Mouse (Mus musculus) heart, adult 2 months (tissue): ENCODE results near the gene Olfr223. TPM values are rescaled to one million over a fixed set of nuclear protein-coding genes. Genes with fewer than 3 reads are reported as not detected.
"Not testable (repeated sequence)": the region's sequence is repeated elsewhere in the genome, so short reads cannot be mapped to it uniquely, and the experiment has no call there.

Source experiments
- DNase-seq, 2 experiments: peaks; one replicate each; pipeline ENCODE4 v3.0.0; 2021
- H3K27ac ChIP-seq: fragments of 200-600 bp; 2 replicates; pipeline ENCODE4 v1.8.1; 2022
- H3K27me3 ChIP-seq: fragments of 200-500 bp; 2 replicates; pipeline ENCODE4 v1.6.1; 2012; ENCODE audit warnings: mild to moderate bottlenecking, low read length, inconsistent platforms, mixed read lengths; ENCODE audit not compliant: control insufficient read depth, insufficient read depth
- H3K36me3 ChIP-seq: fragments of 200-500 bp; 2 replicates; pipeline ENCODE4 v1.6.1; 2012; ENCODE audit warnings: low read length, inconsistent platforms; ENCODE audit not compliant: control insufficient read depth, insufficient read depth
- H3K4me1 ChIP-seq: fragments of 200-500 bp; 2 replicates; pipeline ENCODE4 v1.6.1; 2011; ENCODE audit warnings: low read length; ENCODE audit not compliant: control insufficient read depth, insufficient read depth
- H3K4me3 ChIP-seq: fragments of 200-600 bp; 2 replicates; pipeline ENCODE4 v1.8.1; 2022
- H3K79me2 ChIP-seq: fragments of 200-500 bp; replicated peaks from 2 replicates; pipeline ENCODE4 v1.6.1; 2012; ENCODE audit warnings: mild to moderate bottlenecking, inconsistent platforms, low read length, moderate library complexity, mixed read lengths; ENCODE audit not compliant: control insufficient read depth, insufficient read depth
- H3K9ac ChIP-seq: fragments of 200-500 bp; 2 replicates; pipeline ENCODE4 v1.6.1; 2012; ENCODE audit warnings: low read depth, mild to moderate bottlenecking, control low read depth, inconsistent platforms, low read length, mixed read lengths
- CTCF ChIP-seq: fragments of 200-600 bp; IDR thresholded peaks from 2 replicates; pipeline ENCODE4 v1.8.1; 2022; ENCODE audit warnings: antibody characterized with exemption, mild to moderate bottlenecking, moderate library complexity
- EP300 ChIP-seq: fragments of 200-500 bp; IDR thresholded peaks from 2 replicates; pipeline ENCODE4 v1.6.1; 2011; ENCODE audit warnings: low read depth, low read length, control low read depth; ENCODE audit not compliant: insufficient read depth
- POLR2A ChIP-seq: fragments of 200-500 bp; IDR thresholded peaks from 2 replicates; pipeline ENCODE4 v1.6.1; 2011; ENCODE audit warnings: mild to moderate bottlenecking, low read depth, low read length, control low read depth; ENCODE audit not compliant: insufficient read depth
- WGBS: fragments of 180-500 bp; shearing (Covaris S2); methylation state at CpG from one replicate; pipeline ENCODE4 v1.1.7; 2018; 5-methylcytosine and 5-hydroxymethylcytosine counted together
- intact Hi-C: fragments of 180-260 bp; cut with DNase I; formaldehyde crosslinking; loops from one replicate; pipeline ENCODE4 v1.15.1; 2025
- polyA plus RNA-seq: library from polyadenylated mRNA; depleted of rRNA; stranded (reverse); fragments of >200 nt; gene quantifications from 2 replicates; pipeline ENCODE4 v1.2.3, GENCODE M21; 2012
- total RNA-seq, 2 experiments: library from RNA; stranded (reverse); gene quantifications; 2 replicates each; pipeline ENCODE4 v1.2.3; 2021

The Olfr223 gene
- total and polyA plus RNA-seq, 3 experiments = not detected

- H3K4me1 ChIP-seq = no peaks in the 10 kb centered on the region
- H3K9ac ChIP-seq = no peak overlapping the region
- H3K4me3 ChIP-seq = no peak overlapping the region
- no peaks in the 10 kb centered on the region for H3K36me3 ChIP-seq
- no peak overlapping the region for H3K27ac ChIP-seq
- TF ChIP-seq EP300 (no peak), POLR2A (no peak), CTCF (no peak)
- WGBS = 86% methylated on average over 8 of the region's 8 CpGs
- intact Hi-C loops = no loop called here
- H3K27me3 ChIP-seq = no peaks in the 10 kb centered on the region
- H3K79me2 ChIP-seq = no peaks in the 10 kb centered on the region
- no peak for DNase-seq
Observed at GRCm38 (mm10) chr11:59589496-59589895, 3.6 kb downstream of the Olfr223 start.

GRCm38 (mm10) chr11:59584539-59584938 is 8.6 kb downstream of the Olfr223 start:
- TF ChIP-seq POLR2A (no peak), CTCF (no peak), EP300 (no peak)
- Histone ChIP-seq H3K27me3 (no peaks in the 10 kb centered on the region), H3K9ac (no peak overlapping the region), H3K4me3 (no peak overlapping the region), H3K27ac (no peak overlapping the region), H3K4me1 (no peaks in the 10 kb centered on the region), H3K36me3 (no peaks in the 10 kb centered on the region), H3K79me2 (no peaks in the 10 kb centered on the region)
- WGBS = 18% methylated on average over 6 of the region's 6 CpGs
- intact Hi-C loops = no loop called here
- no peak for DNase-seq

GRCm38 (mm10) chr11:59576135-59576534 is 17.0 kb downstream of the Olfr223 start, which contains the start of gene Olfr222:
Gene Olfr222 (minus strand): TSS chr11:59576235.
- intact Hi-C loops, H3K4me3 ChIP-seq, H3K27ac ChIP-seq, H3K79me2 ChIP-seq, H3K9ac ChIP-seq, H3K4me1 ChIP-seq, H3K36me3 ChIP-seq, H3K27me3 ChIP-seq, DNase-seq: not testable (repeated sequence)

DNA sequence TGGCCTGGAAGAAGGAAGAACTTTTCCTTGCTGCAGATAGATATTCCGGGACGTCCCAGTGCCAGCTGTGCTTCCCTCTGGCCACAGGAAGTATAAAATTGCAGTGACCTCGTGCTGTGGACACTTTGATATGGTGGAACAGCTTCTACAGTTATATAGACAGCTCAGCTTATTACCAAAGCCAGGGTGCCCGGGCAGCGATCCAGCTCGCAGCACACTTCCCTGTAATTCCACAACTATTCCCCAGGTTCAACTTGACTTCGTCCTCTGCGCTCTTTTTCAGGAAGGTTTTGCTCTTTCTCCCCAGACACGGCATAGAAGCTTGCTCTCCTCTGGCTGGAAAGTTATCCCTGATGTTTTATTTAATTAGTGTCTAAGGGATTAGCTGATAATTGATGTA is 17.4 kb downstream of the Olfr223 start:
- intact Hi-C loops = no loop called here
- no peak for DNase-seq
- TF ChIP-seq POLR2A (no peak), CTCF (no peak), EP300 (no peak)
- H3K9ac ChIP-seq = no peak overlapping the region
- no peaks in the 10 kb centered on the region for H3K79me2 ChIP-seq
- peaks cover 6% of the 10 kb centered on the region for H3K27me3 ChIP-seq
- H3K36me3 ChIP-seq = no peaks in the 10 kb centered on the region
- 41% methylated on average over 9 of the region's 9 CpGs for WGBS
- no peaks in the 10 kb centered on the region for H3K4me1 ChIP-seq
- no peak overlapping the region for H3K4me3 ChIP-seq
- no peak overlapping the region for H3K27ac ChIP-seq

- H3K27ac ChIP-seq = no peak overlapping the region
- 47% methylated on average over 3 of the region's 3 CpGs for WGBS
- H3K9ac ChIP-seq = no peak overlapping the region
- peaks cover 6% of the 10 kb centered on the region for H3K27me3 ChIP-seq
- no peaks in the 10 kb centered on the region for H3K36me3 ChIP-seq
- no peak overlapping the region for H3K4me3 ChIP-seq
- no peak for DNase-seq
- TF ChIP-seq CTCF (peak; percentile 72), POLR2A (no peak)
- no peaks in the 10 kb centered on the region for H3K4me1 ChIP-seq
- intact Hi-C loops = loop anchor here (2.0 to 5.0 kb wide), 2 partner anchors 45 to 262 kb away; partner anchors contain the start of gene Wnt9a
- no peaks in the 10 kb centered on the region for H3K79me2 ChIP-seq
Observed at GRCm38 (mm10) chr11:59569306-59569705, 23.8 kb downstream of the Olfr223 start.

DNA sequence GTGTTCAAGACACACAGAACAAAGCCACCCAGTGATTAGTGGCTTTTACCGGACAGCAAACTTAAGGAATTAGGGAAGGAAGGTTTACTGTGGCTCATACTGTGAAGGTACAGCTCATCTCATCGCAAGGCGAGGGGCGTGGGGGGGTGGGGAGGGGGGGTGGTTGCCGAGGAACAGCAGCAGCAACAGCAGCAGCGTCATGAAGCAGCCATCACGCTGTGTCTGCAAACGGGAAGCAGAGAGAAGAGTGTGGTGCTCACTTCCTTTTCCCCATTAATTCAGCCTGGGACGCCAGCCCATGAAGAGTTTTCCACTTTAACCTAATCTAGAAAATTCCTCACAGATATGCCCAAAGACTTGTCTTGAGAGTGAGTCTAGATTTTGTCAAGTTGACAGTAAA is 30.3 kb downstream of the Olfr223 start:
- TF ChIP-seq CTCF (no peak), EP300 (no peak), POLR2A (no peak)
- no peak for DNase-seq
- Histone ChIP-seq H3K36me3 (no peaks in the 10 kb centered on the region), H3K79me2 (no peaks in the 10 kb centered on the region), H3K27me3 (no peaks in the 10 kb centered on the region), H3K27ac (no peak overlapping the region), H3K4me3 (no peak overlapping the region), H3K4me1 (no peaks in the 10 kb centered on the region), H3K9ac (no peak overlapping the region)
- intact Hi-C loops = no loop called here
- 59% methylated on average over 9 of the region's 9 CpGs for WGBS
